Mouse (Mus musculus): ENCODE measurements around the gene Tom1l2. TPM values are rescaled to one million over a fixed set of nuclear protein-coding genes. Genes with fewer than 3 reads are reported as not detected.
A peak's percentile ranks its signal among the peaks of the same experiment; 100 is the strongest.

Tom1l2 gene
- polyA plus RNA-seq, 1 experiment: 27.4 TPM

- H3ac ChIP-seq (ENCODE audit: control insufficient read depth, insufficient read length): no peak overlapping the region
- H3K79me2 ChIP-seq (ENCODE audit: control insufficient read depth, insufficient read depth): no peaks in the 10 kb centered on the region
- no peak overlapping the region for H3K4me3 ChIP-seq
- no peak overlapping the region for H3K4me2 ChIP-seq (ENCODE audit: low read depth)
- no peaks in the 10 kb centered on the region for H3K27me3 ChIP-seq (ENCODE audit: control insufficient read depth, insufficient read depth, insufficient read length)
- H3K36me3 ChIP-seq (ENCODE audit: control insufficient read depth, insufficient read depth): no peaks in the 10 kb centered on the region
- no peak for TF ChIP-seq SRF (IDR thresholded peaks at IDR 0.05; ENCODE audit: control insufficient read depth, insufficient read length, low read depth)
- TF ChIP-seq POLR2A (IDR thresholded peaks at IDR 0.05; ENCODE audit: insufficient read length, low read depth): no peak
- no peak for TF ChIP-seq CEBPB (IDR thresholded peaks at IDR 0.05; ENCODE audit: insufficient read depth, poor library complexity, severe bottlenecking)
Measured at GRCm38 (mm10) chr11:60292718-60293117, 60.0 kb downstream of the Tom1l2 start.

- no peak for TF ChIP-seq MAX (IDR thresholded peaks at IDR 0.05; ENCODE audit: low read depth)
- no peak for TF ChIP-seq POLR2AphosphoS2 (IDR thresholded peaks at IDR 0.05; ENCODE audit: insufficient read length, low read depth)
- no peak for TF ChIP-seq POLR2A (IDR thresholded peaks at IDR 0.05; ENCODE audit: insufficient read length, low read depth)
- TF ChIP-seq CEBPB (IDR thresholded peaks at IDR 0.05; ENCODE audit: insufficient read depth, poor library complexity, severe bottlenecking): no peak
- Histone ChIP-seq H3K4me3 (no peak overlapping the region), H3K36me3 (ENCODE audit: control insufficient read depth, insufficient read depth) (no peaks in the 10 kb centered on the region), H3ac (ENCODE audit: control insufficient read depth, insufficient read length) (no peak overlapping the region), H3K4me2 (ENCODE audit: low read depth) (no peak overlapping the region), H3K27me3 (ENCODE audit: control insufficient read depth, insufficient read depth, insufficient read length) (no peaks in the 10 kb centered on the region), H3K79me2 (ENCODE audit: control insufficient read depth, insufficient read depth) (no peaks in the 10 kb centered on the region)
Measured at GRCm38 (mm10) chr11:60288980-60289379, 63.7 kb downstream of the Tom1l2 start.

DNA sequence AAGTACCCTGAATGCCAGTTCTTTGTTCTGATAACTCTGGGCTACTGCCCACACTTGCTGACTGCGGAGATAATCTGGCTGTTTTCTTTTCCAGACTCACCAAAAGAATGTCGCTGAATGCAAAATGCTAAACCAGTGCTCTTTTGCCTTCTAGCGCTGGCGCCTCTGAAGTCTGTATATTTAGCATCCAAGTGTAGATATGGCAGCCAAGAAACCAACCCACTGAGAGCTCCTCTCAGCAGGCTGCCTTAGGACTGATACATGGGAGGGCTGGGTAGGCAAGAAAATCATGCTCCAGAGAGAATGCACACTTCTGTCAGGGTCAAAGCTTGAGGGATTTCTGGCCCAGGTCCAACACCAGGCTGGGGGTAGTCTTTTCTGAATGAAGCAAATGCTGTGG lies 66.4 kb downstream of the Tom1l2 start:
- Histone ChIP-seq H3K79me2 (ENCODE audit: control insufficient read depth, insufficient read depth) (no peaks in the 10 kb centered on the region), H3K27me3 (ENCODE audit: control insufficient read depth, insufficient read depth, insufficient read length) (no peaks in the 10 kb centered on the region), H3K36me3 (ENCODE audit: control insufficient read depth, insufficient read depth) (no peaks in the 10 kb centered on the region), H3ac (ENCODE audit: control insufficient read depth, insufficient read length) (no peak overlapping the region), H3K4me3 (no peak overlapping the region), H3K4me2 (ENCODE audit: low read depth) (no peak overlapping the region)
- TF ChIP-seq TCF3 (IDR thresholded peaks at IDR 0.05; ENCODE audit: insufficient read length, low read depth) (no peak), TCF12 (IDR thresholded peaks at IDR 0.05; ENCODE audit: insufficient read depth, poor library complexity, severe bottlenecking) (no peak), USF1 (IDR thresholded peaks at IDR 0.05; ENCODE audit: low read depth) (no peak), POLR2A (IDR thresholded peaks at IDR 0.05; ENCODE audit: insufficient read length, low read depth) (no peak), REST (IDR thresholded peaks at IDR 0.05; ENCODE audit: insufficient read depth, insufficient read length) (no peak), E2F4 (IDR thresholded peaks at IDR 0.05; ENCODE audit: insufficient read depth) (no peak)

GRCm38 (mm10) chr11:60280429-60281414 lies 72.0 kb downstream of the Tom1l2 start:
- H3ac ChIP-seq (ENCODE audit: control insufficient read depth, insufficient read length): no peak overlapping the region
- H3K4me3 ChIP-seq: no peak overlapping the region
- H3K36me3 ChIP-seq (ENCODE audit: control insufficient read depth, insufficient read depth): no peaks in the 10 kb centered on the region
- H3K79me2 ChIP-seq (ENCODE audit: control insufficient read depth, insufficient read depth): no peaks in the 10 kb centered on the region
- no peak for TF ChIP-seq MYOG (IDR thresholded peaks at IDR 0.05; ENCODE audit: control insufficient read depth in 1 of 3, insufficient read depth in 1 of 3, insufficient read length in 2 of 3, low read depth in 2 of 3)
- no peak for TF ChIP-seq SRF (IDR thresholded peaks at IDR 0.05; ENCODE audit: control insufficient read depth, insufficient read length, low read depth)
- no peak for TF ChIP-seq MAX (IDR thresholded peaks at IDR 0.05; ENCODE audit: low read depth)
- TF ChIP-seq MYOD1 (IDR thresholded peaks at IDR 0.05; ENCODE audit: control insufficient read depth in 1 of 3, insufficient read length in 2 of 3, low read depth in 2 of 3): no peak
- TF ChIP-seq TCF12 (IDR thresholded peaks at IDR 0.05; ENCODE audit: insufficient read depth, poor library complexity, severe bottlenecking): no peak
- no peak for TF ChIP-seq TCF3 (IDR thresholded peaks at IDR 0.05; ENCODE audit: insufficient read length, low read depth)
- no peak for TF ChIP-seq REST (IDR thresholded peaks at IDR 0.05; ENCODE audit: insufficient read depth, insufficient read length)
- no peak for TF ChIP-seq POLR2A (IDR thresholded peaks at IDR 0.05; ENCODE audit: insufficient read length, low read depth)
- TF ChIP-seq POLR2AphosphoS2 (IDR thresholded peaks at IDR 0.05; ENCODE audit: insufficient read length, low read depth): no peak
- no peak for TF ChIP-seq USF1 (IDR thresholded peaks at IDR 0.05; ENCODE audit: low read depth)
- TF ChIP-seq E2F4 (IDR thresholded peaks at IDR 0.05; ENCODE audit: insufficient read depth): no peak
- no peak for TF ChIP-seq CEBPB (IDR thresholded peaks at IDR 0.05; ENCODE audit: insufficient read depth, poor library complexity, severe bottlenecking)
- peak overlapping the region; percentile 49 for H3K4me2 ChIP-seq (ENCODE audit: low read depth)
- H3K27me3 ChIP-seq (ENCODE audit: control insufficient read depth, insufficient read depth, insufficient read length): no peaks in the 10 kb centered on the region

- H3K4me3 ChIP-seq: no peak overlapping the region
Measured at GRCm38 (mm10) chr11:60279483-60279882, 73.2 kb downstream of the Tom1l2 start.

More at GRCm38 (mm10) chr11:60279483-60279882, 73.2 kb downstream of the Tom1l2 start:
- Histone ChIP-seq H3K4me2 (ENCODE audit: low read depth) (peak overlapping the region; percentile 49), H3K79me2 (ENCODE audit: control insufficient read depth, insufficient read depth) (no peaks in the 10 kb centered on the region), H3K36me3 (ENCODE audit: control insufficient read depth, insufficient read depth) (no peaks in the 10 kb centered on the region), H3K27me3 (ENCODE audit: control insufficient read depth, insufficient read depth, insufficient read length) (no peaks in the 10 kb centered on the region), H3ac (ENCODE audit: control insufficient read depth, insufficient read length) (no peak overlapping the region)
- no peak for TF ChIP-seq POLR2AphosphoS2 (IDR thresholded peaks at IDR 0.05; ENCODE audit: insufficient read length, low read depth)
- TF ChIP-seq MYOG (IDR thresholded peaks at IDR 0.05; ENCODE audit: control insufficient read depth in 1 of 3, insufficient read depth in 1 of 3, insufficient read length in 2 of 3, low read depth in 2 of 3): no peak
- no peak for TF ChIP-seq TCF3 (IDR thresholded peaks at IDR 0.05; ENCODE audit: insufficient read length, low read depth)
- no peak for TF ChIP-seq CEBPB (IDR thresholded peaks at IDR 0.05; ENCODE audit: insufficient read depth, poor library complexity, severe bottlenecking)
- no peak for TF ChIP-seq TCF12 (IDR thresholded peaks at IDR 0.05; ENCODE audit: insufficient read depth, poor library complexity, severe bottlenecking)
- TF ChIP-seq POLR2A (IDR thresholded peaks at IDR 0.05; ENCODE audit: insufficient read length, low read depth): no peak
- TF ChIP-seq SRF (IDR thresholded peaks at IDR 0.05; ENCODE audit: control insufficient read depth, insufficient read length, low read depth): no peak
- TF ChIP-seq E2F4 (IDR thresholded peaks at IDR 0.05; ENCODE audit: insufficient read depth): no peak
- TF ChIP-seq USF1 (IDR thresholded peaks at IDR 0.05; ENCODE audit: low read depth): no peak
- no peak for TF ChIP-seq MAX (IDR thresholded peaks at IDR 0.05; ENCODE audit: low read depth)
- TF ChIP-seq MYOD1 (IDR thresholded peaks at IDR 0.05; ENCODE audit: control insufficient read depth in 1 of 3, insufficient read length in 2 of 3, low read depth in 2 of 3): no peak
